Mouse (Mus musculus) neural tube, embryonic 13.5 days (tissue): ENCODE measurements around the gene Dynlt1c. TPM values are rescaled to one million over a fixed set of nuclear protein-coding genes. Genes with fewer than 3 reads are reported as not detected.
"Not testable (repeated sequence)": the region's sequence is repeated elsewhere in the genome, so short reads cannot be mapped to it uniquely, and the experiment has no call there.

Experiments
- ATAC-seq: fragments of 200-750 bp; cut with Nextera tagmentation; 2 replicates; pipeline ENCODE4 v1.8.0; 2017; ENCODE audit warnings: low read depth, mild to moderate bottlenecking, moderate TSS enrichment, moderate library complexity
- H3K27ac ChIP-seq: fragments of 300-500 bp; sonication (generic); replicated peaks from 2 replicates; pipeline ENCODE4 v1.5.1; 2015; ENCODE audit warnings: moderate library complexity, mild to moderate bottlenecking, inconsistent platforms
- H3K27me3 ChIP-seq: fragments of 300-500 bp; sonication (generic); 2 replicates; pipeline ENCODE4 v1.6.1; 2015; ENCODE audit warnings: mild to moderate bottlenecking, inconsistent platforms
- H3K36me3 ChIP-seq: fragments of 300-500 bp; sonication (generic); 2 replicates; pipeline ENCODE4 v1.6.1; 2015; ENCODE audit warnings: mild to moderate bottlenecking, inconsistent platforms
- H3K4me1 ChIP-seq: fragments of 300-500 bp; sonication (generic); replicated peaks from 2 replicates; pipeline ENCODE4 v1.6.1; 2015; ENCODE audit warnings: inconsistent platforms
- H3K4me2 ChIP-seq: fragments of 300-500 bp; sonication (generic); 2 replicates; pipeline ENCODE4 v1.6.1; 2015; ENCODE audit warnings: inconsistent platforms, mild to moderate bottlenecking, moderate library complexity
- H3K4me3 ChIP-seq: fragments of 300-500 bp; sonication (generic); 2 replicates; pipeline ENCODE4 v1.5.1; 2015; ENCODE audit warnings: mild to moderate bottlenecking, inconsistent platforms
- H3K9ac ChIP-seq: fragments of 300-500 bp; sonication (generic); 2 replicates; pipeline ENCODE4 v1.6.1; 2015; ENCODE audit warnings: moderate library complexity, mild to moderate bottlenecking, inconsistent platforms
- H3K9me3 ChIP-seq: fragments of 300-500 bp; sonication (generic); 2 replicates; pipeline ENCODE4 v1.6.1; 2016; ENCODE audit warnings: inconsistent platforms
- WGBS: fragments of 180-500 bp; shearing (Covaris S2); methylation state at CpG from one replicate; pipeline ENCODE4 v1.1.7; 2015; 5-methylcytosine and 5-hydroxymethylcytosine counted together
- polyA plus RNA-seq: library from polyadenylated mRNA; unstranded; fragments of >200 nt; fragmentation: Nextera tagmentation; extraction: Ambion mirVana; gene quantifications from 2 replicates; pipeline ENCODE4 v1.2.1, GENCODE M21; 2015

Gene Dynlt1c
- polyA plus RNA-seq, 1 experiment from 2014 or later = 80.0 TPM

GRCm38 (mm10) chr17:6621976-6622375 lies 20.5 kb downstream of the Dynlt1c start:
- whole genome bisulfite sequencing = 89% methylated on average over 11 of the region's 12 CpGs
- not testable (repeated sequence) for H3K4me3 ChIP-seq, H3K36me3 ChIP-seq, H3K9me3 ChIP-seq, H3K4me1 ChIP-seq, ATAC-seq, H3K27ac ChIP-seq, H3K9ac ChIP-seq, H3K4me2 ChIP-seq, H3K27me3 ChIP-seq

- H3K4me1 ChIP-seq, H3K36me3 ChIP-seq, H3K9ac ChIP-seq, H3K4me3 ChIP-seq, H3K27me3 ChIP-seq, H3K9me3 ChIP-seq, H3K27ac ChIP-seq, ATAC-seq, H3K4me2 ChIP-seq: not testable (repeated sequence)
- WGBS = 47% methylated on average over 1 of the region's 6 CpGs
These were observed 23.6 kb downstream of the Dynlt1c start for GRCm38 (mm10) chr17:6624926-6625558.

DNA sequence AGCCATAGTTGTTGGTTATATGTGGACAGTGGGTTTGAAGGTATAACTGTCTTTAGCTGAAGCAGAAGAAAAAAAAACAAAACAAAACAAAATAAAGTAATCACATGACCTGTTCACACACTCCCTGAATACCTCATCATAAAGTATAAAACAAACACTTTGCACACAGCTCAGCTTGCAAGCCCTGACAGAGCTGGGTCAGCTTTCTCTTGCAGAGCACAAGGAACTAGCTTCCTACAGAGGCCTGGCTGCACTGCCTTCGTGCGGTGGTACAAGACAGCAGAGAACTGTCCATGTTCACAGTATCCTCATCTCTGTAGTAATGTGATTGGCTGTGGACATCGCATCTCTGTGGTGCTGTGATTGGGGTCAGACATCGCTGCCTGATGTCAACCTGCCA lies 28.9 kb downstream of the Dynlt1c start:
- ATAC-seq, H3K4me3 ChIP-seq, H3K4me1 ChIP-seq, H3K36me3 ChIP-seq, H3K9me3 ChIP-seq, H3K4me2 ChIP-seq, H3K27ac ChIP-seq, H3K9ac ChIP-seq, H3K27me3 ChIP-seq: not testable (repeated sequence)
- 93% methylated on average over 4 of the region's 4 CpGs for WGBS

GRCm38 (mm10) chr17:6632850-6633249 lies 31.4 kb downstream of the Dynlt1c start:
- H3K27ac ChIP-seq, H3K27me3 ChIP-seq, H3K9me3 ChIP-seq, ATAC-seq, H3K4me2 ChIP-seq, H3K4me3 ChIP-seq, H3K36me3 ChIP-seq, H3K4me1 ChIP-seq, H3K9ac ChIP-seq: not testable (repeated sequence)
- 93% methylated on average over 6 of the region's 6 CpGs for WGBS

- H3K36me3 ChIP-seq, ATAC-seq, H3K9ac ChIP-seq, H3K4me1 ChIP-seq, H3K9me3 ChIP-seq, H3K27ac ChIP-seq, H3K4me3 ChIP-seq, H3K4me2 ChIP-seq, H3K27me3 ChIP-seq: not testable (repeated sequence)
- WGBS = 94% methylated on average over 2 of the region's 4 CpGs
These were observed 34.3 kb downstream of the Dynlt1c start for GRCm38 (mm10) chr17:6635781-6636180.

- Histone ChIP-seq H3K9me3 (no peaks in the 10 kb centered on the region), H3K4me1 (no peaks in the 10 kb centered on the region), H3K36me3 (no peaks in the 10 kb centered on the region), H3K4me3 (no peak overlapping the region), H3K27ac (no peak overlapping the region), H3K4me2 (no peak overlapping the region), H3K27me3 (no peaks in the 10 kb centered on the region), H3K9ac (no peak overlapping the region)
- no peak for ATAC-seq
- WGBS = 90% methylated on average over 5 of the region's 5 CpGs
These were observed 35.4 kb downstream of the Dynlt1c start for GRCm38 (mm10) chr17:6636861-6637260.

- H3K4me3 ChIP-seq, H3K36me3 ChIP-seq, H3K4me2 ChIP-seq, H3K4me1 ChIP-seq, ATAC-seq, H3K9ac ChIP-seq, H3K27me3 ChIP-seq, H3K9me3 ChIP-seq, H3K27ac ChIP-seq: not testable (repeated sequence)
- WGBS = 97% methylated on average over 4 of the region's 4 CpGs
These were observed 36.0 kb downstream of the Dynlt1c start for GRCm38 (mm10) chr17:6637434-6637833.

- H3K4me3 ChIP-seq, H3K27ac ChIP-seq, H3K9ac ChIP-seq, H3K4me1 ChIP-seq, H3K36me3 ChIP-seq, ATAC-seq, H3K4me2 ChIP-seq, H3K9me3 ChIP-seq, H3K27me3 ChIP-seq: not testable (repeated sequence)
- WGBS = 84% methylated on average over 8 of the region's 8 CpGs
These were observed 37.0 kb downstream of the Dynlt1c start for GRCm38 (mm10) chr17:6638444-6638843.

DNA sequence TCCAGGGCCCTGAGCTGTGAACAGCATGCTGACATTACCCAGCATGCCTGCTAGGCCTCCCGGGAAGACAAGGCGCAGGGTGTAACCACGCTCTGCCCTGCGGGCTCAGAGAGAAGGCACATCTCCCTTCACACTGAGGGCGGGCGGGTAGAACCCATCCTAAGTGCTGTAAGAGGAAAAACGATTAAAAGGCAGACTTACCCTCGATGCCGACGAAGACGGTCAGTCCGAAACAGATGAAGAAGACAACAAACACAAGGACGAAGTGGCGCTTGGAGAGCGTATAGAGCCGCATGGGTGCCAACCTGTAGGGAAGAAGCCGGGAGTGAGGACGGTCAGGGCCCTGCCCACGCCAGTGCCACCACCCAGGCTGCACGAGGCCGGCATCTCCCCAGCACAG lies 38.0 kb downstream of the Dynlt1c start:
- H3K27me3 ChIP-seq, ATAC-seq, H3K4me1 ChIP-seq, H3K4me3 ChIP-seq, H3K9me3 ChIP-seq, H3K4me2 ChIP-seq, H3K27ac ChIP-seq, H3K9ac ChIP-seq, H3K36me3 ChIP-seq: not testable (repeated sequence)
- WGBS = 93% methylated on average over 16 of the region's 21 CpGs

DNA sequence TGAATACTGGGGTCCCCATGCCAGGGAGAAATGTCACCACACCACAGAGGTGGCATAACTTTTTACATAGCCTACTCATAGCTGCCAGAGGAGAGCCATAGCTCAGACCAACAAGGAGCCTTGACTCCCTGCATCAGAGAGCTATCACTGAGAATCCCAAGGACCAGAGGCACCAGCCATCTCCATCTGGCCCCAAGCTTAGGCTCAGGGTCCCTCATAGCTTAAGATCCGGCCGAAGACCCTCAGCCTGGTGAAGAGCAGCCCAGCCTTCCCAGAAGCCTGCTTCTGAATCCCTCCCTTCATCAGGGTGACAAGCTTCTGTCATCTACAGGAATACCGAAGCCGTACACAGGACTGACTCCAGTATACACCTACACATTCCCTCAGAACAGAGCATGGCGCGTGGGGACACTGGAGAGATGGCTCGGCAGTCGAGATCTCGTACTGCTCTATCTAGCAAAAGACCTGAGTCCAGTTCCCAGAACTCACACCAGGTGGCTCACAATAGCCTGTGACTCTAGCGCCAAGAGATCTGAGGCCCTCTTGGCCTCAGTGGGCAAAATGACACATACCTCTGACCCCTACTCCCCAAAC lies 38.7 kb downstream of the Dynlt1c start:
- ATAC-seq, H3K27me3 ChIP-seq, H3K4me3 ChIP-seq, H3K27ac ChIP-seq, H3K36me3 ChIP-seq, H3K4me2 ChIP-seq, H3K9ac ChIP-seq, H3K9me3 ChIP-seq, H3K4me1 ChIP-seq: not testable (repeated sequence)
- WGBS = 88% methylated on average over 10 of the region's 10 CpGs

GRCm38 (mm10) chr17:6640771-6641429 lies 39.4 kb downstream of the Dynlt1c start:
- not testable (repeated sequence) for H3K27me3 ChIP-seq, H3K27ac ChIP-seq, H3K36me3 ChIP-seq, H3K4me2 ChIP-seq, H3K4me3 ChIP-seq, ATAC-seq, H3K9ac ChIP-seq, H3K9me3 ChIP-seq, H3K4me1 ChIP-seq
- WGBS = 82% methylated on average over 14 of the region's 14 CpGs

GRCm38 (mm10) chr17:6644210-6644609 lies 42.7 kb downstream of the Dynlt1c start:
- not testable (repeated sequence) for H3K27ac ChIP-seq, H3K27me3 ChIP-seq, ATAC-seq, H3K4me2 ChIP-seq, H3K9me3 ChIP-seq, H3K36me3 ChIP-seq, H3K4me3 ChIP-seq, H3K4me1 ChIP-seq, H3K9ac ChIP-seq
- WGBS = 91% methylated on average over 7 of the region's 9 CpGs

DNA sequence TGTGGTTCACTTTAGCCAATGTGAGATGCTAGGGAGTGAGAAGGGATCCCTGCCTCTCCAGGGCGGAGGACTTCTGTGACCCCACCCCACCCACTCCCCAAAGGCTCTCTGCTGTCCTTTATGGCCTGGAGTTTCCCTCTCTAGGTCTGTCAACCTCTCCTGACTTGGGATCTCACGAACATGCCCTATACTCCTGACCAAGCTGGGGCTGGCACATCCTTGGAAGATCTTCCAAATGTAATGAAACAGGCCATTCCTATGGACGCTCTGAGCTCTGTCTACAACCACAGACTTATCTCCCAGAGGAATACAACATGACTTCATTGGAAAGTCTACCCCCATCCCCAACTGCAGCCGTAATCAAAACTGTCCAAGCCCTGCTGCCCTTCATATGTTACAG lies 43.2 kb downstream of the Dynlt1c start:
- not testable (repeated sequence) for H3K4me2 ChIP-seq, H3K27ac ChIP-seq, H3K9ac ChIP-seq, ATAC-seq, H3K27me3 ChIP-seq, H3K9me3 ChIP-seq, H3K4me3 ChIP-seq, H3K36me3 ChIP-seq, H3K4me1 ChIP-seq
- WGBS = 90% methylated on average over 4 of the region's 4 CpGs
